Mouse (Mus musculus): Measurements from ENCODE around the gene Gm48552. TPM values are rescaled to one million over a fixed set of nuclear protein-coding genes. Genes with fewer than 3 reads are reported as not detected.

Gm48552 gene
- 4.4 and 4.7 TPM in 2 replicates for polyA plus RNA-seq (2012; rRNA removed; ENCODE audit: low replicate concordance)

GRCm38 (mm10) chr10:81388505-81389055, at the start of gene Gm48552:
Gm48552 (plus strand) TSS chr10:81389005.

DNA sequence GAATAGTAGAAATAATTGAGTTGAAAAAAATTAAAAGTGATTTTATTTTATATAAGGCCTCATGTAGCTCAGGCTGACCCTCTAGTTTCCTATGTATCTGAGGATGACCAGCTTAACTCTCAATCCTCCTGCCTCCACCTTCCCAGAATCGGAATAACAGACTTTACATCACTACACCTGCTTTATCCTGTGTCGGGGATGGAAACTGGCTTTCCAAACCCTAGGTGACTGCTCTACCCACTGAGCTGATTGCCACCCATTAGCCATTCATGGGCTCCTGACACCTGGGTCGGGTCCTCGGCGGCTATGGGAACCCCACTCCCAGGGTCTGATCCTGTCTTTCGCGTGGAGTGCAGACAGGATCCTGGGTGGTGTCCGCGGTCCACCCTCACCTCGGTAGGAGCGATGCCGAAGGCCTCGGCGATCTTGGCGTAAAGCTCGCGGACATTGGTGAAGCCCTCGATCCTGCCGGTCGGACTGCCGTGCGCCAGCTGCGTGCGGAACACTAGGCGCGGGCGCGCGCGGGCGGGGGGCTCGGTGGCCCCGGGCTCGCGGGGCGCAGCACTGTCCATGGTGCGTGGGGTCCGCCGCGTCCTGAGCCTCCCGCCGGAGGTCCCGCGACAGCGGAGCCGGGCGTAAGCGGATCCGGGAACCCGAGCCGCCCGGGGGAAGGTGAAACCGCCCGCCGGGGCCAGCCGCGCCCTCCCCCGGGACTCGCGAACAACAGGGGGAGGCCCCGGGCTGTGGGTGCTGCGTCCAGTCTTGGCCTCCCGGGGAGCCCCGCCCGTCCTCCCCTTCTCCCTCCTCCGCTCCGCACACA, 45.9 kb upstream of the Gm48552 start, which contains the start of gene Gipc3:
TSS of gene Gipc3 (minus strand) at position 581 of the 820 bp plus-strand sequence.

GRCm38 (mm10) chr10:81350351-81351063, 38.3 kb upstream of the Gm48552 start, which contains the start of gene Hmg20b:
Hmg20b (minus strand) TSS chr10:81350480.

DNA sequence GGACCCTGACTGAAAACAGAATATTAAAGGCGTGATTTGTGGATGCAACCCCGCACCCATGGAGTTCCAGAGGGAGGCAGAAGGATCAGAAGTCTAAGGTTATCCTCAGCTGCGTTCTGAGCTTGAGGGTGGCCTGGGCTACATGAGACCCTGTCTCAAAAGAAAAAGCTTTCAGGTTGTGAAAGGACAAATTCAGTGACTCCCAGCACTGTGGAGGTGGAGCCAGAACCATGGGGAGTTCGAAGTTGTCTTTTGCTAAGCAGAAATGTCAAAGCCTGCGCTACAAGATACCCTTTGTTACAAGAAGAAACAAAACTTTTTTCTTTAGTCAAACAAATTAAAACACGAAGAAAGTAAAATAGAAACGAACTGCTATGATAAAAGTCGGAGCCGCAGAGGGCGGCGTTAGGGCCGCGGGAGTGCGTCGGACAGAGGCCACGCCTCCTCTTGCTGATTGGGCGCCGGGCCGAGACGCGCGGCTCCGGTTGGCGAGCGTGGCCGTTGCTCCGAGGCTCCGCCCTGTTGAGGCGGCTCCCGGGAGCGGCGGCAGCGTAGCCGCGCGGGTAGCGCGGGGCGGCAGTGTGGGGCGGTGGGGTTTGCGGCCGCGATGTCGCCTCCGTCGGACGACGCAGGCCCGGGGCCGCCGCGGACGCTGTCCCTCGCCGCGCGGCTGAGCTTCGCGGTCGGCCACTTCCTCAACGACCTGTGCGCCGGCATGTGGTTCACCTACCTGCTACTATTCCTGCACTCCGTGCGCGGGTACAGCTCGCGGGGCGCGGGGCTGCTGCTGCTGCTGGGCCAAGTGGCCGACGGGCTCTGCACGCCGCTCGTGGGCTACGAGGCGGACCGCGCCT, 31.6 kb upstream of the Gm48552 start, which contains the start of gene Mfsd12:
TSS of gene Mfsd12 (plus strand) at position 501 of the 854 bp plus-strand sequence.

GRCm38 (mm10) chr10:81365672-81366476, 22.9 kb upstream of the Gm48552 start, which contains the start of gene 4930404N11Rik:
4930404N11Rik (minus strand) TSS chr10:81365816.

GRCm38 (mm10) chr10:81377793-81378552, 10.8 kb upstream of the Gm48552 start, which contains the start of gene Fzr1:
Fzr1 (minus strand) TSS chr10:81378516.

GRCm38 (mm10) chr10:81383802-81384604, 4.8 kb upstream of the Gm48552 start, which contains the start of the genes Dohh and Gm48551:
Dohh (plus strand) TSS chr10:81384428.
Gm48551 (plus strand) TSS chr10:81384466.

DNA sequence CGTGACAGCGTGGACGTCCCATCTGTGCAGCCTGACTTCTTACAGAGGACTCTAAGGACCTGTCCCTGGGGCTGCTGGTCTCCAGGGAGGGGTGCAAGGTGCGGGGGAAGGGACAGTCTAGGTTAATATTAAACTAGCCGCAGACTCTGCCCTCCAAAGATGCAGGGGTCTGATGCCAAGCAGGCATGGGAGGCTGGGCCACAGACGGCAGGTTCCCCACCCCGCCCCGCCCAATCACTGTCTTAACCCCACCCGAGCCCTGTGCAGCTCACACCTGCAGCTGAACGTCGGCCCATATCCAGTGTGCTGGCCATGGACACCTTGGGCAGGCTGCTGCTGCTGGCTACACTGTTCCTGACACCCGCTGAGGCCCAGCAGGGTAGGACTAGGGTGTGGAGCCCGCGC, 4.0 kb downstream of the Gm48552 start, which contains the start of gene Smim24:
TSS of gene Smim24 (plus strand) at position 271 of the 405 bp plus-strand sequence.

Other genes with a start within 250 kb of the Gm48552 start
- 37.3 and 44.2 TPM in 2 replicates for gene Pias4, start 221.1 kb upstream of the Gm48552 start, polyA plus RNA-seq (2012; rRNA removed; ENCODE audit: low replicate concordance)
- gene Eef2, start 212.4 kb upstream of the Gm48552 start, polyA plus RNA-seq (2012; rRNA removed; ENCODE audit: low replicate concordance): 846 and 1,140 TPM in 2 replicates
- gene Dapk3, start 206.0 kb upstream of the Gm48552 start, polyA plus RNA-seq (2012; rRNA removed; ENCODE audit: low replicate concordance): 72.2 and 244 TPM in 2 replicates
- gene 4930442H23Rik, start 205.2 kb upstream of the Gm48552 start, polyA plus RNA-seq (2012; rRNA removed; ENCODE audit: low replicate concordance): not detected in 2 replicates
- not detected in 2 replicates for gene Nmrk2, start 187.0 kb upstream of the Gm48552 start, polyA plus RNA-seq (2012; rRNA removed; ENCODE audit: low replicate concordance)
- gene Atcay, start 158.2 kb upstream of the Gm48552 start, polyA plus RNA-seq (2012; rRNA removed; ENCODE audit: low replicate concordance): 0.55 and 0.60 TPM in 2 replicates
- 9.4 and 11.0 TPM in 2 replicates for gene Zfr2, start 155.8 kb upstream of the Gm48552 start, polyA plus RNA-seq (2012; rRNA removed; ENCODE audit: low replicate concordance)
- 6.3 and 7.7 TPM in 2 replicates for gene Matk, start 136.1 kb upstream of the Gm48552 start, polyA plus RNA-seq (2012; rRNA removed; ENCODE audit: low replicate concordance)
- gene Mrpl54, start 122.1 kb upstream of the Gm48552 start, polyA plus RNA-seq (2012; rRNA removed; ENCODE audit: low replicate concordance): 168 and 195 TPM in 2 replicates
- gene Apba3, start 122.0 kb upstream of the Gm48552 start, polyA plus RNA-seq (2012; rRNA removed; ENCODE audit: low replicate concordance): 133 and 217 TPM in 2 replicates
- gene Tjp3, start 97.4 kb upstream of the Gm48552 start, polyA plus RNA-seq (2012; rRNA removed; ENCODE audit: low replicate concordance): 181 and 192 TPM in 2 replicates
- gene Pip5k1c, start 96.0 kb upstream of the Gm48552 start, polyA plus RNA-seq (2012; rRNA removed; ENCODE audit: low replicate concordance): 40.1 and 52.6 TPM in 2 replicates
- gene Cactin, start 67.9 kb upstream of the Gm48552 start, polyA plus RNA-seq (2012; rRNA removed; ENCODE audit: low replicate concordance): 18.0 and 21.0 TPM in 2 replicates
- 10.9 and 12.5 TPM in 2 replicates for gene Tbxa2r, start 60.3 kb upstream of the Gm48552 start, polyA plus RNA-seq (2012; rRNA removed; ENCODE audit: low replicate concordance)
- gene Gipc3, start 45.7 kb upstream of the Gm48552 start, polyA plus RNA-seq (2012; rRNA removed; ENCODE audit: low replicate concordance): 1.3 and 1.4 TPM in 2 replicates
- gene Hmg20b, start 38.5 kb upstream of the Gm48552 start, polyA plus RNA-seq (2012; rRNA removed; ENCODE audit: low replicate concordance): 221 and 244 TPM in 2 replicates
- 14.7 and 31.5 TPM in 2 replicates for gene Mfsd12, start 31.5 kb upstream of the Gm48552 start, polyA plus RNA-seq (2012; rRNA removed; ENCODE audit: low replicate concordance)
- 9.2 and 36.1 TPM in 2 replicates for gene 4930404N11Rik, start 23.2 kb upstream of the Gm48552 start, polyA plus RNA-seq (2012; rRNA removed; ENCODE audit: low replicate concordance)
- 85.3 and 131 TPM in 2 replicates for gene Fzr1, start 10.5 kb upstream of the Gm48552 start, polyA plus RNA-seq (2012; rRNA removed; ENCODE audit: low replicate concordance)
- 83.2 and 110 TPM in 2 replicates for gene Dohh, start 4.6 kb upstream of the Gm48552 start, polyA plus RNA-seq (2012; rRNA removed; ENCODE audit: low replicate concordance)
- gene Gm48551, start 4.5 kb upstream of the Gm48552 start, polyA plus RNA-seq (2012; rRNA removed; ENCODE audit: low replicate concordance): 1.3 and 3.5 TPM in 2 replicates
- 6,225 and 12,735 TPM in 2 replicates for gene Smim24, start 4.0 kb downstream of the Gm48552 start, polyA plus RNA-seq (2012; rRNA removed; ENCODE audit: low replicate concordance)
- 14.0 and 23.5 TPM in 2 replicates for gene Nfic, start 66.6 kb downstream of the Gm48552 start, polyA plus RNA-seq (2012; rRNA removed; ENCODE audit: low replicate concordance)
- 3.8 and 8.4 TPM in 2 replicates for gene Celf5, start 93.7 kb downstream of the Gm48552 start, polyA plus RNA-seq (2012; rRNA removed; ENCODE audit: low replicate concordance)
- gene Ncln, start 107.4 kb downstream of the Gm48552 start, polyA plus RNA-seq (2012; rRNA removed; ENCODE audit: low replicate concordance): 449 and 530 TPM in 2 replicates
- 1.6 and 4.8 TPM in 2 replicates for gene S1pr4, start 111.1 kb downstream of the Gm48552 start, polyA plus RNA-seq (2012; rRNA removed; ENCODE audit: low replicate concordance)
- 1.3 and 1.6 TPM in 2 replicates for gene Gna15, start 135.2 kb downstream of the Gm48552 start, polyA plus RNA-seq (2012; rRNA removed; ENCODE audit: low replicate concordance)
- gene Gna11, start 156.2 kb downstream of the Gm48552 start, polyA plus RNA-seq (2012; rRNA removed; ENCODE audit: low replicate concordance): 397 and 652 TPM in 2 replicates
- gene Aes, start 170.5 kb downstream of the Gm48552 start, polyA plus RNA-seq (2012; rRNA removed; ENCODE audit: low replicate concordance): 1,935 and 3,654 TPM in 2 replicates
- gene Tle2, start 185.6 kb downstream of the Gm48552 start, polyA plus RNA-seq (2012; rRNA removed; ENCODE audit: low replicate concordance): 18.3 and 66.9 TPM in 2 replicates
- 6.1 and 27.7 TPM in 2 replicates for gene Tle6, start 212.1 kb downstream of the Gm48552 start, polyA plus RNA-seq (2012; rRNA removed; ENCODE audit: low replicate concordance)
- 0.40 and 0.58 TPM in 2 replicates for gene BC025920, start 217.3 kb downstream of the Gm48552 start, polyA plus RNA-seq (2012; rRNA removed; ENCODE audit: low replicate concordance)
- gene Sirt6, start 238.8 kb downstream of the Gm48552 start, polyA plus RNA-seq (2012; rRNA removed; ENCODE audit: low replicate concordance): 33.5 and 36.6 TPM in 2 replicates
- 12.7 and 25.7 TPM in 2 replicates for gene Ankrd24, start 239.5 kb downstream of the Gm48552 start, polyA plus RNA-seq (2012; rRNA removed; ENCODE audit: low replicate concordance)